Mouse (Mus musculus) cerebellum, adult 2 months (tissue): Measurements from ENCODE around the gene Arl6ip4.

Experiments
- CTCF ChIP-seq: fragments of 200-500 bp; IDR thresholded peaks from 2 replicates; pipeline ENCODE4 v1.5.1; 2011; ENCODE audit warnings: low read depth, mild to moderate bottlenecking, control low read depth, low read length, moderate library complexity, borderline replicate concordance; ENCODE audit not compliant: insufficient read depth
- POLR2A ChIP-seq: fragments of 200-500 bp; IDR thresholded peaks from 2 replicates; pipeline ENCODE4 v1.6.1; 2011; ENCODE audit warnings: low read length, control low read depth, borderline replicate concordance; ENCODE audit not compliant: insufficient read depth

DNA sequence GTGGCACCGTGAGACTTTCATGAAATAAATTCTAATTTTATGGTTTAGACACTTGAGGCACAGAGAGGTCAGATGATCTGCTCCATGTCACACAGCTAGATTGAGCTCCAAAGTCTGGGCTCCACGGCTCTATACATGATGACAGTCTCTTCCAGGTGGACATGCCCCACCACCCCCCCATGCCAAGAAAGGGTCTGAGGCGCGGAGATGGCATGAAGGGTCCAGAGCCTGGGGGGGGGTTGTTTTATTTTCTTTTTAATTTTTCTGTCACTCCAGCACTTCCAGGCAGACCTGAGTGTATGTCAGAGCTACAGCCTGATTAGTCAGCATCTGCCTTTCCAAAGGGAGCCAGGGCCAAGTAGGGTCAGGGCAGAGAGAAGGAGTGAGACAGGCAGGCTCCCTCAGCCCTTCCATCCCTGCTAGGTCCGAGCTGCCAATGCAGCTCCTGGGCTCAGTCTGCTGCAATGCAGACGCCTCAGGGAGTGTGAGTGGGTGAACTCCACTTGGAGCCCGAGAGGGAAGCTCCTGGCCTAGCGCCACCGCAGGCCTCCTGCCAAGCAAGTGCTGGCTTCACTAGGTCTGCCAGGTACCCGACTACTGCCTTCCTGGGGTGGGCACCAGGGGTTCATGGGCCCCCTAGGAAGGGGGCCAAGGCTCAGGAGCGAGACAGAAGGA lies 22.6 kb upstream of the Arl6ip4 start:
- no peak for TF ChIP-seq POLR2A
- TF ChIP-seq CTCF = no peak
